Mouse (Mus musculus): ENCODE measurements around the gene Large1. TPM values are rescaled to one million over a fixed set of nuclear protein-coding genes. Genes with fewer than 3 reads are reported as not detected.

The Large1 gene
- polyA plus RNA-seq, 1 experiment from 2014 or later: 7.1 TPM

DNA sequence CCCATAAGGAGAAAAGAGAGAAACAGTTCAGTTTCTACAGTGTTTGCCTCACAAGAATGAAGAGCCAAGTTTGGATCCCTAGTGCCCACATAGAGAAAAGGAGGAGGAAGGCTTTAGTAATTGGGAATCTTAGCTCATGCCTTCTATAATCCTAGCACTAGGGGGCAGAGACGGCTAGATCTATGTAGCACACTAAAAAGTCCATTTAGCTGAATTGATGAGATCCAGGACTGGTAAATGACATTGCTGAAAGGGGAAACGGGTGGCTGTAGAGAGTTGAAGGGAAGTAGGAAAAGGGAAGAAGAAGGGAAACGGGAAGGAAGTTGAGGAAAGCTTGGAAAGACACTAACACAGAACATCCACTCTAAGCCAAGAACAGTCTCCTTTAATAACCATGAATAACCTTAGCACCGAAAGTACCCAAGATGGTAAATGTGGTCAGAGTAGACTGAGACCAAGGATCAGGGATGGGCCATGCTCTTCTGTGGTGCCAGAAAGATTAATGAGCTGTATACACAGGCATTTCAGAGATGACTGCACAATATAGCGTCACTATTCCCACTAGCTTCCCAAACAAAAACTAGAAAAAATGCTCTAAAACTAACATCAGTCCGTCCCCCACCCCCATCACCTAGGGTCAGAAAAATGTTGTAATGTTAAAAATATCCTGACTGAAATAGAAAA, 119.8 kb downstream of the Large1 start:
- Histone ChIP-seq H3K4me3 (replicated peaks) (no peak overlapping the region), H3K27ac (replicated peaks) (no peak overlapping the region), H3K4me2 (replicated peaks) (no peak overlapping the region), H3K9me3 (replicated peaks) (no peaks in the 10 kb centered on the region), H3K9ac (no peak overlapping the region), H3K36me3 (no peaks in the 10 kb centered on the region), H3K4me1 (no peaks in the 10 kb centered on the region), H3K27me3 (no peaks in the 10 kb centered on the region)
- 49% methylated on average over 6 of the region's 6 CpGs for WGBS
- no peak for ATAC-seq (ENCODE audit: insufficient number of reproducible peaks, low FRiP score, low TSS enrichment, low read depth)

DNA sequence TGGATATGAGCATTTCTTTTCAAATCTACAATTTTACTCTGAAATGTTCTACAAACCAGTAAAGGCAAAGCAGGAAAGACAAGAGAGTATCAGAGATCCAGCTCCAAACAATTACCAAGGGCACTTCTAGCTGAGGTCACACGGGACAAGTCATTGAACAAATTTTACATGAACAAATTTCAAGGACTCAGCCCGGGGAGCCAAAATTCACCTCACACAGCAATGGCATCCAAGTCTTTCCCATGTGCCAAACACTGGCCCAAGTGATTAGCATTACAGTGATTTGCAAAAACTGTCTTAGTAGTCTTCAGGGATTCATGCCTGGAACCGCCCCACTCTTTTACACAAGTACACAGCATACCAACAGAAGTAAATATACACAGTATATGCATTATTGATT, 126.5 kb downstream of the Large1 start:
- ATAC-seq (ENCODE audit: insufficient number of reproducible peaks, low FRiP score, low TSS enrichment, low read depth): no peak
- Histone ChIP-seq H3K4me1 (no peaks in the 10 kb centered on the region), H3K9ac (no peak overlapping the region), H3K4me2 (replicated peaks) (no peak overlapping the region), H3K27me3 (no peaks in the 10 kb centered on the region), H3K9me3 (replicated peaks) (no peaks in the 10 kb centered on the region), H3K27ac (replicated peaks) (no peak overlapping the region), H3K4me3 (replicated peaks) (no peak overlapping the region), H3K36me3 (no peaks in the 10 kb centered on the region)
- WGBS: 79% methylated on average over 3 of the region's 3 CpGs

DNA sequence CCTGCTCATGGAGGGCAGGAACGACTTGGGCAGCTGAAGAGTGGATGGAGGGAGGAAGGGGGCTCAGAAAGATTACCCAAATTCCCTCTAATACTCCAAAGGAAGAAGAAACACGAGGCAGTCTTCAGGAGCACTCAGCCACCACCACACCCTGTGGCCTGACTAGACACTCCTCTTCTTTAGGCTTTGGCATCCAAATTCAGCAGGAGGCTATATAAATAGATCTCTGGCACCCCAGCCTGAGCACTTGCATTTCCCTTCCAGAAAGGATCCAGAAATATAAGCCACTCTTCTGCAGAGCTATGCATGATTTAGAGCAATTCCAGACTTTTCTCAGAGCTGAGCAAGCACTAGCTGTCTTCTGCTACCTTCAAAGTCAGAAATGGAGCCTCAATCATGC, 127.7 kb downstream of the Large1 start:
- Histone ChIP-seq H3K9me3 (replicated peaks) (no peaks in the 10 kb centered on the region), H3K4me2 (replicated peaks) (no peak overlapping the region), H3K36me3 (no peaks in the 10 kb centered on the region), H3K4me1 (no peaks in the 10 kb centered on the region), H3K9ac (no peak overlapping the region), H3K27ac (replicated peaks) (no peak overlapping the region), H3K27me3 (no peaks in the 10 kb centered on the region), H3K4me3 (replicated peaks) (no peak overlapping the region)
- no peak for ATAC-seq (ENCODE audit: insufficient number of reproducible peaks, low FRiP score, low TSS enrichment, low read depth)
- 59% methylated on average over 2 of the region's 2 CpGs for WGBS

DNA sequence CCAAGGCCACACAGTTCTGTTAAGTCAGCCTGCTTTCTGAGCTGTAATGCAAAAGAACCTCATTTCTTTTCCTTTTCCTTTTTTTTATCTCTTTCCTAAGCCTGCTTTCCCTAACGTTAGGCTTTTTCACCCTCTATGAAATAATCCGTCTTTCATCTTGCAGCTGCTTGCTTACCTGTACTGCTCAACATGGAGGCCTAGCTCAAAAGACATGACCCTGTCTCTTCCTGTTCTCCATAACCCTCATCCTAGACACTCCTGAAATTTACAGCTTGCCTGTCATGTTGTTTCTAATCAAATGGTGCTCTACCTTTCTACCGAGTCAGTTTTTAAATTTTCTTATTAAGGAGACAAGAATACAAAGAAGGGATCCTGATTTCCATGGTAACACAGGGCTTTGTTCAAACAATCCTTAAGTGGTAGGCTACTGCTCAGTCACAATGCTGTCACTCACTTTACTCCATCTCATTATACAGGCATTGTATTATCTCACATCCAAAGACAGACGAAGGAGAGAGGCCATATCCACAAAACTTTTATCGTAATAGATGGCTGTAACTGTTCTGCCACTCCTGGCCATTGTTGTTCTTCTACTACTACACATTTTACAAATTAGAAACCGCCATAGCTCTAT, 134.0 kb downstream of the Large1 start:
- H3K27me3 ChIP-seq: no peaks in the 10 kb centered on the region
- H3K4me2 ChIP-seq (replicated peaks): no peak overlapping the region
- no peaks in the 10 kb centered on the region for H3K4me1 ChIP-seq
- no peaks in the 10 kb centered on the region for H3K9me3 ChIP-seq (replicated peaks)
- no peak overlapping the region for H3K9ac ChIP-seq
- ATAC-seq (ENCODE audit: insufficient number of reproducible peaks, low FRiP score, low TSS enrichment, low read depth): no peak
- 81% methylated on average over 6 of the region's 6 CpGs for WGBS
- no peak overlapping the region for H3K27ac ChIP-seq (replicated peaks)
- H3K36me3 ChIP-seq: no peaks in the 10 kb centered on the region
- H3K4me3 ChIP-seq (replicated peaks): no peak overlapping the region

DNA sequence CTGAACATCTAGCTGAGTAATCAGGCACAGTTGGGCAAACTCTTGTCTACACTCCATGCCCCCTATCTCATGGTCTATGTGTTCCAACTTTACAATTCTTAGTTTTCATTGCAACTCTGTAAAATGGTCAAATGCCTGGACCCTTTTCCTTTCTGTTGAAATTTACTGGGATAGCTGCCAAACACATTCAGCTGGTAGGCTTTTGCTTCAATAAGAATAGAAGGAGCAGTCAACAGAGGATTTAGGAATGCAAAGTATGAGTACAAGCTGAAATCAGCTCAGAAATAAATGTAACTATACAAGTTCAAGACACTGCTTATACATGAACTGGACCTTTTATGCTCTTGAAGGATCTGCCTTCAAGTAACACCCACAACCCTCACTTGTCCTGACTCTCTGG, 146.5 kb downstream of the Large1 start:
- Histone ChIP-seq H3K4me1 (no peaks in the 10 kb centered on the region), H3K9ac (no peak overlapping the region), H3K27ac (replicated peaks) (no peak overlapping the region), H3K27me3 (no peaks in the 10 kb centered on the region), H3K4me3 (replicated peaks) (no peak overlapping the region), H3K36me3 (no peaks in the 10 kb centered on the region), H3K9me3 (replicated peaks) (no peaks in the 10 kb centered on the region), H3K4me2 (replicated peaks) (no peak overlapping the region)
- ATAC-seq (ENCODE audit: insufficient number of reproducible peaks, low FRiP score, low TSS enrichment, low read depth): no peak

DNA sequence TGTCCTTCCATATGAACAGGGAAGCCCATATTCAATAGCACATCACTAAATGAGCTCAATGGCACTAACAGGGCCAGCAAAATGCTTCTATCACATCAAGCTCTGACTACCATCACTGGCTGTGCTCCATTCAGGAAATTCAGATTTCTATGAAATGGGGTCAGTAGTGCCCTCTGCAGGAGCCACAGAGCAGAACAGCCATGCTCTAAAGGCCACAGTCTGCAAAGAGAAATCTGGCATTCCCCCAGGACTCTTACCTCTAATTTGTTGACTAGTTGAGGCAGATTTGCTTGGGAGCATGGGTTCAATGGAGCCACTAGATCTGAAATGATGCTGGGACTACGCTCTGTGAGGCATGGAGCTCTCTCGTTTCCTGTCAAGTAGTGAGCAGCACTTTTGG, 151.5 kb downstream of the Large1 start:
- no peak overlapping the region for H3K4me2 ChIP-seq (replicated peaks)
- ATAC-seq (ENCODE audit: insufficient number of reproducible peaks, low FRiP score, low TSS enrichment, low read depth): no peak
- H3K9me3 ChIP-seq (replicated peaks): no peaks in the 10 kb centered on the region
- no peak overlapping the region for H3K4me3 ChIP-seq (replicated peaks)
- 73% methylated on average over 2 of the region's 2 CpGs for WGBS
- H3K9ac ChIP-seq: no peak overlapping the region
- H3K27me3 ChIP-seq: no peaks in the 10 kb centered on the region
- H3K27ac ChIP-seq (replicated peaks): no peak overlapping the region
- no peaks in the 10 kb centered on the region for H3K36me3 ChIP-seq
- no peaks in the 10 kb centered on the region for H3K4me1 ChIP-seq

DNA sequence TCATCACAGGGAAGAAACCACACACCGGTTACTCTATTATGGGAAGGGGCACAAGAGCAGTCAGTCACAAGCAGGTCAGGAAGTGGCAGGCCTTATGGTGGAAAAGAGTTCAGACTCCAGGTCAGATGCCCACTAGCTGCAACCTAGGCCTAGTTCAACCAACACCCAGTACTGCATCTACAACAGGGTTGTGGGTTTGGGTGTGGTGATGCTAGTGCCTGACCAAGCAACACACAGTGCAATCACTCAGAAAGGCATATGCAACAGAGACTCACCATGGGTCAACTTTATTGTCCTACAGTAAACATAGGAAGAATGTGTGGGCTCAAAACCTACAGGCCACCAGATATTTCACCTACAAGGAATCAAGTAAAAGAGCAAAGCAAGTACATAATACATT, 155.6 kb downstream of the Large1 start:
- Histone ChIP-seq H3K27ac (replicated peaks) (no peak overlapping the region), H3K4me2 (replicated peaks) (no peak overlapping the region), H3K9ac (no peak overlapping the region), H3K9me3 (replicated peaks) (no peaks in the 10 kb centered on the region), H3K36me3 (no peaks in the 10 kb centered on the region), H3K4me3 (replicated peaks) (no peak overlapping the region), H3K27me3 (no peaks in the 10 kb centered on the region), H3K4me1 (no peaks in the 10 kb centered on the region)
- 93% methylated on average over 1 of the region's 1 CpGs for WGBS
- no peak for ATAC-seq (ENCODE audit: insufficient number of reproducible peaks, low FRiP score, low TSS enrichment, low read depth)

DNA sequence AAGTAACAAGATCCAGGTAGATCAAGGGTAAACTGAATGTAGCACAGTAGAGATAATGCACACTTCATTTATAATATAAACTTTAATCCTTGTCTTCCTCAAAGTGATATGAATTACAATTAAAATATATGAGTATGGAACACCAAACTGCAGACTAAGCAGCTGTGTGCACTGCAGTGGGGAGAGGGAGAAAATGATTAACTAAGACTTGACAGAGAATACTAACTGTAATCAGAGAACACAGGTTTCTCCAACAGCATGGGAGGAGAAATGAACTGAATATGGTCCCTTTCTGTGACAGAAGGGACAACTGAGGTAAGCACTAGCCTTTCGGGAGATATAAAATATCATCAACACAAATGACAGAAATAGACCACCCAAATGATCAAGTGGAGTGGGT, 164.7 kb downstream of the Large1 start:
- Histone ChIP-seq H3K27ac (replicated peaks) (no peak overlapping the region), H3K9ac (no peak overlapping the region), H3K4me2 (replicated peaks) (no peak overlapping the region), H3K4me1 (no peaks in the 10 kb centered on the region), H3K27me3 (no peaks in the 10 kb centered on the region), H3K36me3 (no peaks in the 10 kb centered on the region), H3K9me3 (replicated peaks) (no peaks in the 10 kb centered on the region), H3K4me3 (replicated peaks) (no peak overlapping the region)
- ATAC-seq (ENCODE audit: insufficient number of reproducible peaks, low FRiP score, low TSS enrichment, low read depth): no peak
- WGBS: 85% methylated on average over 1 of the region's 1 CpGs

DNA sequence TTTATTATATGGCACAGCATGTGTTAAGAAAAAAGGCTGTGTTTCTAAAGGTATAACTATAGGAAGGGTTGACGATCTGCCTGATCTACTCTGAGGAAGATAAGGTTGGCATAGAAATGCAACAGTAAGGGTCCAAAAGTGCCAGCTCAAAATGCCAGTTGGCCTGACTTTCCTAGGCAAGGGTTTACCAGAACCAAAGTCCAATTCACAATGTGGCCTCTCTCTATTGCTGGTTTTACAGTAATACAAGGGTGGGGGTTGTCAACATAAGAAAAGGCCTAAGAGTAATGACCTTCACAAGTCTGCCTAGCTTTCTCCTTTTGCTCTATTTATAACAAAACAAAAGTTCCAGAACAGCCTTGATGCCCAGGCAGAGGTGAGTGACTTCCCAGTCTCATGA, 166.0 kb downstream of the Large1 start:
- H3K9ac ChIP-seq: no peak overlapping the region
- no peak overlapping the region for H3K4me2 ChIP-seq (replicated peaks)
- H3K9me3 ChIP-seq (replicated peaks): no peaks in the 10 kb centered on the region
- H3K4me3 ChIP-seq (replicated peaks): no peak overlapping the region
- no peaks in the 10 kb centered on the region for H3K27me3 ChIP-seq
- no peak for ATAC-seq (ENCODE audit: insufficient number of reproducible peaks, low FRiP score, low TSS enrichment, low read depth)
- 95% methylated on average over 1 of the region's 1 CpGs for WGBS
- no peaks in the 10 kb centered on the region for H3K4me1 ChIP-seq
- H3K27ac ChIP-seq (replicated peaks): no peak overlapping the region
- H3K36me3 ChIP-seq: no peaks in the 10 kb centered on the region

DNA sequence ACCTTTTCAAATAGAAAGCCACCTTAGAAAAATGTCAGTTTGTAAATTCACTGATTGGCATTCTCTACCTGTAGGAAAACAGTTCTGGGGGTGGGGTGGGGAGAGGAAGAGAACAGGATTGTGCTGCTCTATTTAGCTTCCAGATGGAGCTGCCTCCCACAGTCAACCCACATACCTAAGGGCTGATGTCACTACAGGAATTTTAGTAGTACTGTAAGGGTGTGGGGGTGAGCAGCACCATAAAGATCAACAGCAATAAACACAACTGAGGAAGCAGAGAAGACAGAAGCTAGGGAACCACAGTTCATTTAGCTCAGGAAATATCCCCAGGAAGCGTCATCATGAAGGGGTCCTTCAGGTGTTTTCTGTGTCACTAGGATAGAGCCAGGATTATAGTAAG, 174.9 kb downstream of the Large1 start:
- 82% methylated on average over 1 of the region's 1 CpGs for WGBS

DNA sequence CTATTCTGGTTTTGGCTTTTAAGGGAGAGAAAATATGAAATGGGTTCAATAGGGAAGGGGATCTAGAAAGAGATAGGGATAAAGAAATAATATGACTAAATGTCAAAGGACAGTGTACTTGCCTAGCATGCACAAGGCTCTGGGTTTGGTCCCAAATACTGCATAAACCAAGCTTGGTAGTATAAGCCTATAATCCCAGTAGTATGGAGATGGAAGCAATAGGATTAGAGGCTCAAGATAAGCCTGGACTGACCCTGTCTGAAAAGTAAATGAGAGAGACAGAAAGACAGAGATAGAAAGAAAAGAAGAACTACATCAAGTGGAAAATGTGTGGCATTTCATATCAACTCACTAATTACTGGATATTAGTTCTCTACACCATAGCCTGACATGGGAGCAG, 180.7 kb downstream of the Large1 start:
- H3K4me3 ChIP-seq (replicated peaks): no peak overlapping the region
- no peak overlapping the region for H3K9ac ChIP-seq
- no peaks in the 10 kb centered on the region for H3K36me3 ChIP-seq
- no peak overlapping the region for H3K4me2 ChIP-seq (replicated peaks)
- no peaks in the 10 kb centered on the region for H3K9me3 ChIP-seq (replicated peaks)
- no peak for ATAC-seq (ENCODE audit: insufficient number of reproducible peaks, low FRiP score, low TSS enrichment, low read depth)
- H3K4me1 ChIP-seq: no peaks in the 10 kb centered on the region
- H3K27me3 ChIP-seq: no peaks in the 10 kb centered on the region
- H3K27ac ChIP-seq (replicated peaks): no peak overlapping the region

More for the DNA sequence above, 174.9 kb downstream of the Large1 start:
- no peaks in the 10 kb centered on the region for H3K9me3 ChIP-seq (replicated peaks)
- no peaks in the 10 kb centered on the region for H3K4me1 ChIP-seq
- H3K4me3 ChIP-seq (replicated peaks): no peak overlapping the region
- no peak for ATAC-seq (ENCODE audit: insufficient number of reproducible peaks, low FRiP score, low TSS enrichment, low read depth)
- no peak overlapping the region for H3K4me2 ChIP-seq (replicated peaks)
- H3K9ac ChIP-seq: no peak overlapping the region
- no peaks in the 10 kb centered on the region for H3K27me3 ChIP-seq
- no peaks in the 10 kb centered on the region for H3K36me3 ChIP-seq
- no peak overlapping the region for H3K27ac ChIP-seq (replicated peaks)

DNA sequence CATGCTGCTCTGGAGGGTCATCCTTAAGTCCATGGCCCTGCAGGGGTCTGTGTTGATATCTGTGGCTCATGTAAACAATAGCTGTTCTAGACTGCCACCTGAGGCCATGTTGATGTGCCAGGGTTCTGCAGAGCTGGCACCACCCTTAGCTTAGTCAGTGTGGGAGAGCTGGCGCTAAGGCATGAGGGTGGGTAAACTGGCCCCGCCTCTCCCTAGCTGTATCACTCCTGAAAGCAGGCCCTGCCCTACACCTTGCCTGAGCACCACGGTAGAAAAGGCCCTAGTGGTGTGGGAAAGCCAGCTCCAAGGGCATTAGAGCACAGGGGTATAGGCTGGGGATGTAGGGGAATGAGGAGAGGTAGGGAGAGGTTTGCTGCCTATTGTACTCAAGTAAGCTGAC, 191.3 kb downstream of the Large1 start:
- WGBS: 74% methylated on average over 3 of the region's 3 CpGs
- Histone ChIP-seq H3K9me3 (replicated peaks) (no peaks in the 10 kb centered on the region), H3K36me3 (no peaks in the 10 kb centered on the region), H3K4me3 (replicated peaks) (no peak overlapping the region), H3K4me2 (replicated peaks) (no peak overlapping the region), H3K9ac (no peak overlapping the region), H3K27me3 (no peaks in the 10 kb centered on the region), H3K27ac (replicated peaks) (no peak overlapping the region), H3K4me1 (no peaks in the 10 kb centered on the region)
- ATAC-seq (ENCODE audit: insufficient number of reproducible peaks, low FRiP score, low TSS enrichment, low read depth): 0 out of 2 replicates have a peak, but pooled peaks have one; percentile 19

Measured in embryonic facial prominence, embryonic 15.5 days (tissue).